Mouse (Mus musculus) spleen, adult 2 months (tissue): ENCODE measurements around the gene Syt5. TPM values are rescaled to one million over a fixed set of nuclear protein-coding genes. Genes with fewer than 3 reads are reported as not detected.

Experiments used
- DNase-seq, 2 experiments: peaks; one replicate each; pipeline versions ENCODE4 v3.0.0 to v3.0.0-alpha.2; 2012 to 2021; ENCODE audit warnings: low spot score in 2 of 2, low read depth in 1 of 2
- H3K27ac ChIP-seq: fragments of 200-500 bp; 2 replicates; pipeline ENCODE4 v1.5.1; 2012; ENCODE audit warnings: low read length, inconsistent platforms; ENCODE audit not compliant: insufficient read depth
- H3K27me3 ChIP-seq: fragments of 200-500 bp; 2 replicates; pipeline ENCODE4 v1.6.1; 2012; ENCODE audit warnings: mild to moderate bottlenecking, moderate library complexity, low read length, inconsistent platforms; ENCODE audit not compliant: control insufficient read depth, insufficient read depth
- H3K36me3 ChIP-seq: fragments of 200-500 bp; 2 replicates; pipeline ENCODE4 v1.6.1; 2012; ENCODE audit warnings: mild to moderate bottlenecking, low read length, inconsistent platforms; ENCODE audit not compliant: control insufficient read depth, insufficient read depth
- H3K4me1 ChIP-seq: fragments of 200-500 bp; 2 replicates; pipeline ENCODE4 v1.6.1; 2011; ENCODE audit warnings: inconsistent platforms; ENCODE audit not compliant: control insufficient read depth, insufficient read depth, insufficient read length
- H3K4me3 ChIP-seq: fragments of 200-500 bp; 2 replicates; pipeline ENCODE4 v1.5.1; 2011; ENCODE audit warnings: mild to moderate bottlenecking, inconsistent platforms; ENCODE audit not compliant: insufficient read depth, insufficient read length; ENCODE audit errors: extremely low read depth
- CTCF ChIP-seq: fragments of 200-500 bp; IDR thresholded peaks from 2 replicates; pipeline ENCODE4 v1.5.1; 2011; ENCODE audit warnings: mild to moderate bottlenecking, inconsistent platforms; ENCODE audit not compliant: insufficient read depth, insufficient read length, insufficient replicate concordance; ENCODE audit errors: extremely low read depth
- POLR2A ChIP-seq: fragments of 200-500 bp; IDR thresholded peaks from 2 replicates; pipeline ENCODE4 v1.6.1; 2011; ENCODE audit warnings: low read depth, low read length, inconsistent platforms
- WGBS: fragments of 180-500 bp; shearing (Covaris S2); methylation state at CpG from one replicate; pipeline ENCODE4 v1.1.7; 2018; 5-methylcytosine and 5-hydroxymethylcytosine counted together
- polyA plus RNA-seq: library from polyadenylated mRNA; depleted of rRNA; stranded (reverse); fragments of >200 nt; gene quantifications from 2 replicates; pipeline ENCODE4 v1.2.3, GENCODE M21; 2012

Gene Syt5
- polyA plus RNA-seq, 1 experiment: 0.21 TPM

DNA sequence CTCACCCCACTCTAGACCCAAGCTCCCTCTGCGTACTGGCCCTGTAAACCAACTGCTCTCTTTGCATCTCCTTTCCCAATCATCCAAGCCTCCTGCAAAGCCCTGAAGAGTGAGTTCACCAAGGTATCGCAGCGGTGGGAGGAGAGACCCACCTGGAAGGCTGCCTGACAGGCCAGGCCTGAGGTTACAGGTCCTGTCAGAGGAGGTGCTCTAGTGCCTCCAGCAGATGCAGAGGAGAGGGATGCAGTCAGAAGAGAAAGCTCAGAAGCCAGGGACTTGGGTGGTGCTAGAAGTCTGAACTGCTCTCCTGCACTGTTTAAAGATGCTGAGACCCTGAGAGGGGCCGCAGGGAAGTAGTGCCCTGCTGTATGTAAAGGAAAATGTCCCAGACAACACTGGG, 48.3 kb downstream of the Syt5 start:
- Histone ChIP-seq H3K4me3 (no peak overlapping the region), H3K27ac (no peak overlapping the region), H3K4me1 (peaks cover 13% of the 10 kb centered on the region; the same call in 1 of the 2 replicates), H3K36me3 (peaks cover 6% of the 10 kb centered on the region; the same call in 1 of the 2 replicates), H3K27me3 (no peaks in the 10 kb centered on the region)
- DNase-seq: no peak
- TF ChIP-seq POLR2A: no peak
- TF ChIP-seq CTCF: no peak
- WGBS: 94% methylated on average over 4 of the region's 4 CpGs

DNA sequence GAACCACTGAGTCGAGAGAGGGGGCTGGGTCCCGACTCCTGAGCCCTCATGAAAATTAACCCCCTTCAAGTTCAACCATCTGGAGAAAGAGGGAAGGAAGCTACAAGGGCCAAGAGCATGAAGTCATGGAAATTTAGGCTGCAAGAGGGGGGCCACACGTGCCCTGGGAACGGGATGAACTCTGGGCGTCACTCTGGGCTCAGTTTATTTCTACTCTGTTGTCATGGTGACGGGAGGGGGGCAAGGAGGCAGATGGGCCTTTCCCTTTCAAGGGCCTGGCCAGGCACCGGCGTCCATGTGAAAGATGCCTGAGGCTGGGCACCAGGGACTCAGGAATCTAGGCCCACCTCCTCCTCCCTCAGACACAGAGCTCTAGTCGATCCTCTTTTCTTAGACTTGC, 49.1 kb downstream of the Syt5 start:
- Histone ChIP-seq H3K36me3 (peaks cover 6% of the 10 kb centered on the region; the same call in 1 of the 2 replicates), H3K4me3 (no peak overlapping the region), H3K4me1 (peaks cover 16% of the 10 kb centered on the region; the same call in 1 of the 2 replicates), H3K27ac (no peak overlapping the region), H3K27me3 (no peaks in the 10 kb centered on the region)
- no peak for TF ChIP-seq CTCF
- TF ChIP-seq POLR2A: no peak
- WGBS: 49% methylated on average over 9 of the region's 9 CpGs
- DNase-seq: no peak

- TF ChIP-seq CTCF (no peak), POLR2A (no peak)
- Histone ChIP-seq H3K4me3 (no peak overlapping the region), H3K27ac (no peak overlapping the region), H3K4me1 (peaks cover 21% of the 10 kb centered on the region; the same call in 1 of the 2 replicates), H3K27me3 (no peaks in the 10 kb centered on the region), H3K36me3 (peaks cover 6% of the 10 kb centered on the region; the same call in 1 of the 2 replicates)
- no peak for DNase-seq
- WGBS: 92% methylated on average over 9 of the region's 9 CpGs
Measured at GRCm38 (mm10) chr7:4497271-4497903, 50.0 kb downstream of the Syt5 start.

- Histone ChIP-seq H3K4me1 (peaks cover 21% of the 10 kb centered on the region; the same call in 1 of the 2 replicates), H3K27me3 (no peaks in the 10 kb centered on the region), H3K4me3 (no peak overlapping the region), H3K36me3 (peaks cover 6% of the 10 kb centered on the region; the same call in 1 of the 2 replicates), H3K27ac (no peak overlapping the region)
- TF ChIP-seq CTCF (no peak), POLR2A (no peak)
- no peak for DNase-seq
- WGBS: 89% methylated on average over 3 of the region's 3 CpGs
Measured at GRCm38 (mm10) chr7:4496468-4496867, 50.9 kb downstream of the Syt5 start.

DNA sequence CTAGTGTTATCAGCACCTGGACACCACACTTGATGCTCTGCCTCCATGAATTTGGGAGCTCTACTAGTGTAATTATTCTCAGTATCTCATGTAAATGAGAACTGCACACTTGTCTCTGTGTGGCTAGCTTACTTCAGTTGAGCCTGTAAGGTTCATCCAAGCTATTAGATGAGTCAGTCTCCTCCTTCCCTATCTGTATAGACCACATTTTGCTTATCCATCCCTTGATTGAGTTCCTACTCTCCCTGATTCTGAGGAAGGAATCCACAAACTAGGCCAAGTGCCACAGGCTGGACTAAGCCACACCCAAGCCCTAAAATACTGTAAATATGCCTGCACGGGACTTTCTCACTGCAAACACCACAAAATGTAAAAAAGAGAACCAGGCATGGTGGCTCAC, 53.4 kb downstream of the Syt5 start:
- H3K4me1 ChIP-seq: peaks cover 11% of the 10 kb centered on the region; the same call in 1 of the 2 replicates
- H3K4me3 ChIP-seq: no peak overlapping the region
- no peak for DNase-seq
- H3K27ac ChIP-seq: no peak overlapping the region
- no peaks in the 10 kb centered on the region for H3K27me3 ChIP-seq
- TF ChIP-seq POLR2A (no peak), CTCF (no peak)
- 40% methylated on average over 1 of the region's 1 CpGs for WGBS
- peaks cover 10% of the 10 kb centered on the region for H3K36me3 ChIP-seq

GRCm38 (mm10) chr7:4492284-4493224, 54.8 kb downstream of the Syt5 start:
- DNase-seq: peak in 1 of 2 experiments; percentile 43
- TF ChIP-seq CTCF (no peak), POLR2A (no peak)
- H3K4me1 ChIP-seq: peaks cover 8% of the 10 kb centered on the region; the same call in 1 of the 2 replicates
- WGBS: 42% methylated on average over 13 of the region's 13 CpGs
- 0 out of 2 replicates have a peak overlapping the region, but pooled peaks have one; percentile 6 for H3K27ac ChIP-seq
- H3K27me3 ChIP-seq: no peaks in the 10 kb centered on the region
- peaks cover 13% of the 10 kb centered on the region for H3K36me3 ChIP-seq
- no peak overlapping the region for H3K4me3 ChIP-seq
